Mouse (Mus musculus) ES-Bruce4 (cell line): ENCODE results near the gene Eif6. TPM values are rescaled to one million over a fixed set of nuclear protein-coding genes. Genes with fewer than 3 reads are reported as not detected.
A peak's percentile ranks its signal among the peaks of the same experiment; 100 is the strongest.

Experiments
- H3K27ac ChIP-seq: 2 replicates; pipeline ENCODE4 v1.5.1; 2012; ENCODE audit warnings: low read length, inconsistent platforms; ENCODE audit not compliant: insufficient read depth
- H3K27me3 ChIP-seq: 2 replicates; pipeline ENCODE4 v1.6.1; 2012; ENCODE audit warnings: mild to moderate bottlenecking, low read length, inconsistent platforms; ENCODE audit not compliant: control insufficient read depth, poor library complexity, insufficient read depth, severe bottlenecking
- H3K36me3 ChIP-seq: 2 replicates; pipeline ENCODE4 v1.6.1; 2012; ENCODE audit warnings: inconsistent platforms, mild to moderate bottlenecking, low read length, moderate library complexity; ENCODE audit not compliant: control insufficient read depth, poor library complexity, insufficient read depth, severe bottlenecking
- H3K4me1 ChIP-seq: one replicate; pipeline ENCODE4 v1.8.1; 2011; ENCODE audit warnings: low read length; ENCODE audit not compliant: control insufficient read depth, insufficient read depth
- H3K4me3 ChIP-seq: 2 replicates; pipeline ENCODE4 v1.5.1; 2011; ENCODE audit warnings: low read depth, mild to moderate bottlenecking, low read length
- H3K9ac ChIP-seq: 2 replicates; pipeline ENCODE4 v1.6.1; 2012; ENCODE audit warnings: low read depth, mild to moderate bottlenecking, inconsistent platforms; ENCODE audit not compliant: poor library complexity, severe bottlenecking
- H3K9me3 ChIP-seq: replicated peaks from 2 replicates; pipeline ENCODE4 v1.6.1; 2012; ENCODE audit warnings: mild to moderate bottlenecking, low read length, inconsistent platforms; ENCODE audit not compliant: control insufficient read depth, poor library complexity, insufficient read depth, severe bottlenecking
- CTCF ChIP-seq: IDR thresholded peaks from one replicate; pipeline ENCODE4 v1.8.1; 2011; ENCODE audit warnings: low read depth, low read length
- EP300 ChIP-seq: IDR thresholded peaks from 2 replicates; pipeline ENCODE4 v1.6.1; 2011; ENCODE audit warnings: low read depth, low read length; ENCODE audit not compliant: insufficient read depth
- POLR2A ChIP-seq: IDR thresholded peaks from one replicate; pipeline ENCODE4 v1.8.1; 2011; ENCODE audit warnings: low read length; ENCODE audit not compliant: insufficient read depth
- polyA plus RNA-seq: library from polyadenylated mRNA; stranded (reverse); fragments of >200 nt; gene quantifications from 2 replicates; pipeline ENCODE4 v1.2.4, GENCODE M21; 2011; ENCODE audit warnings: low read depth; ENCODE audit not compliant: missing spikeins, insufficient read depth, insufficient read length

Eif6 gene
- polyA plus RNA-seq, 1 experiment: 92.4 TPM

- no peak overlapping the region for H3K9ac ChIP-seq
- no peaks in the 10 kb centered on the region for H3K4me1 ChIP-seq
- H3K4me3 ChIP-seq: no peak overlapping the region
- H3K9me3 ChIP-seq: no peaks in the 10 kb centered on the region
- H3K27me3 ChIP-seq: no peaks in the 10 kb centered on the region
- H3K27ac ChIP-seq: no peak overlapping the region
- H3K36me3 ChIP-seq: no peaks in the 10 kb centered on the region
- TF ChIP-seq POLR2A: no peak
- TF ChIP-seq EP300: no peak
- no peak for TF ChIP-seq CTCF
Measured at GRCm38 (mm10) chr2:155804053-155804452, 22.7 kb downstream of the Eif6 start.

GRCm38 (mm10) chr2:155802761-155803160, 24.0 kb downstream of the Eif6 start:
- no peaks in the 10 kb centered on the region for H3K27me3 ChIP-seq
- H3K4me3 ChIP-seq: no peak overlapping the region
- H3K36me3 ChIP-seq: no peaks in the 10 kb centered on the region
- no peaks in the 10 kb centered on the region for H3K4me1 ChIP-seq
- no peak for TF ChIP-seq EP300
- TF ChIP-seq POLR2A: no peak
- TF ChIP-seq CTCF: peak; percentile 66
- H3K9ac ChIP-seq: no peak overlapping the region
- no peak overlapping the region for H3K27ac ChIP-seq
- H3K9me3 ChIP-seq: no peaks in the 10 kb centered on the region

- Histone ChIP-seq H3K27me3 (no peaks in the 10 kb centered on the region), H3K9me3 (no peaks in the 10 kb centered on the region), H3K36me3 (no peaks in the 10 kb centered on the region), H3K9ac (no peak overlapping the region), H3K4me3 (no peak overlapping the region), H3K27ac (no peak overlapping the region), H3K4me1 (no peaks in the 10 kb centered on the region)
- TF ChIP-seq EP300 (no peak), CTCF (no peak), POLR2A (no peak)
Measured at GRCm38 (mm10) chr2:155798613-155799012, 28.1 kb downstream of the Eif6 start.

GRCm38 (mm10) chr2:155794674-155795445, 31.9 kb downstream of the Eif6 start:
- Histone ChIP-seq H3K4me3 (no peak overlapping the region), H3K4me1 (no peaks in the 10 kb centered on the region), H3K27me3 (no peaks in the 10 kb centered on the region), H3K27ac (no peak overlapping the region), H3K9me3 (no peaks in the 10 kb centered on the region), H3K9ac (no peak overlapping the region), H3K36me3 (no peaks in the 10 kb centered on the region)
- TF ChIP-seq CTCF (no peak), EP300 (no peak), POLR2A (no peak)

- Histone ChIP-seq H3K9ac (no peak overlapping the region), H3K36me3 (no peaks in the 10 kb centered on the region), H3K4me3 (0 out of 2 replicates have a peak overlapping the region, but pooled peaks have one; percentile 1), H3K4me1 (no peaks in the 10 kb centered on the region), H3K9me3 (no peaks in the 10 kb centered on the region), H3K27me3 (no peaks in the 10 kb centered on the region), H3K27ac (no peak overlapping the region)
- no peak for TF ChIP-seq EP300
- TF ChIP-seq CTCF: no peak
- no peak for TF ChIP-seq POLR2A
Measured at GRCm38 (mm10) chr2:155792899-155793298, 33.8 kb downstream of the Eif6 start.

GRCm38 (mm10) chr2:155787949-155788931, 38.5 kb downstream of the Eif6 start:
- Histone ChIP-seq H3K36me3 (no peaks in the 10 kb centered on the region), H3K4me3 (no peak overlapping the region), H3K27ac (no peak overlapping the region), H3K9ac (no peak overlapping the region), H3K4me1 (no peaks in the 10 kb centered on the region), H3K9me3 (no peaks in the 10 kb centered on the region), H3K27me3 (no peaks in the 10 kb centered on the region)
- TF ChIP-seq POLR2A: no peak
- TF ChIP-seq CTCF: no peak
- TF ChIP-seq EP300: no peak
